Mouse (Mus musculus) kidney, postnatal 14 days (tissue): ENCODE data around the gene Znrf3.

ENCODE experiments used
- DNase-seq: peaks from one replicate; pipeline ENCODE4 v3.0.0; 2022; ENCODE audit warnings: mixed read lengths

The Znrf3 gene

DNA sequence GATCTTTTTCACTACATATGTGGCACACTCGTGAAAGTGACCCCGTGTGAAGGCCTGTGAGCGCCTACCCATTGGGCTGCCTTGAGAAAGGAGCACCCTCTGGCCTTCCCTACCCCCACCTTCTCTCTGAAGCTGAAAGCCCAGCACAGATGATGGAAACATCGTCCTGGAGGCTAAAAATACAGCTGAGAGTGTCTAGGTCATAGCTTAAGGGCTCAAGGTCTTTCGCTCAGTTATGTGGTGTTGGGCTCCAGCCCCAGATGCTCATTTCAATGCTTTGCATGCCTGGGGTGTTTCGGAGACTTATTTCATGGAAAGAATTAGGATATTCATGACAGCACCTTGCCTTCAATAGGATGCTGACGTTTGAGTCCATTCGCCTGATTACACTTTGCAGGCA, 178.9 kb downstream of the Znrf3 start:
- no peak for DNase-seq

DNA sequence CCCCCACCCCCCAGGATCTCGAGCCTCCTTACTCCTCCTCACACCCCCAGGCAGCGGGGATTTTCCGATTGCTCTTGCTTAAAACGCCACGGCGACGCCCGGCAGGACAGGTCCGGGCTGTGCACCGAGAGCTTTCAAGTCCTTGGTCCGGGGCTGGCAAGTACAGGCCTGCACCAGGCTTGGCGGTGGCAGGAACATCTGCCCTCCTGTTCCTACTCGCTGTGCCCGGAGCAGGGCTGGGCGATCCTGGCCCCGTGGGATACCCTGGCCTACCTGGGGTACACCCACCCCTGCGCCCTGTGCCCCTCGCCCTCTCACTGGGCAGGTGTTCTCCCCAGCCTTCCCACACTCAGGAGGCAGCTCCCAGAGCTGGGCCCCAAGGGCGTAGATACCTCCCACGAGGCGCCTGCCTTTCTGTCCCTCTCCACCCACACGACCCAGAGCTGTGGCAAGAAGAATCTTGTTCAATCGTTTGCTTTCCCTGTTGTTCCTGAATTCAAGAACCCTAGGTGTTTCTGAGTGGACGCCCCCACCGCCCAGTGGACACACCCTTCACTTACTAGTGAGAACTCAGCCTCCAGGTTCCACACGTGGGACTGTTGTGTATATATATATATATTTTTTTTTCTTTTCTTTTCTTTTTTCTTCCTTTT, 181.4 kb downstream of the Znrf3 start:
- no peak for DNase-seq

DNA sequence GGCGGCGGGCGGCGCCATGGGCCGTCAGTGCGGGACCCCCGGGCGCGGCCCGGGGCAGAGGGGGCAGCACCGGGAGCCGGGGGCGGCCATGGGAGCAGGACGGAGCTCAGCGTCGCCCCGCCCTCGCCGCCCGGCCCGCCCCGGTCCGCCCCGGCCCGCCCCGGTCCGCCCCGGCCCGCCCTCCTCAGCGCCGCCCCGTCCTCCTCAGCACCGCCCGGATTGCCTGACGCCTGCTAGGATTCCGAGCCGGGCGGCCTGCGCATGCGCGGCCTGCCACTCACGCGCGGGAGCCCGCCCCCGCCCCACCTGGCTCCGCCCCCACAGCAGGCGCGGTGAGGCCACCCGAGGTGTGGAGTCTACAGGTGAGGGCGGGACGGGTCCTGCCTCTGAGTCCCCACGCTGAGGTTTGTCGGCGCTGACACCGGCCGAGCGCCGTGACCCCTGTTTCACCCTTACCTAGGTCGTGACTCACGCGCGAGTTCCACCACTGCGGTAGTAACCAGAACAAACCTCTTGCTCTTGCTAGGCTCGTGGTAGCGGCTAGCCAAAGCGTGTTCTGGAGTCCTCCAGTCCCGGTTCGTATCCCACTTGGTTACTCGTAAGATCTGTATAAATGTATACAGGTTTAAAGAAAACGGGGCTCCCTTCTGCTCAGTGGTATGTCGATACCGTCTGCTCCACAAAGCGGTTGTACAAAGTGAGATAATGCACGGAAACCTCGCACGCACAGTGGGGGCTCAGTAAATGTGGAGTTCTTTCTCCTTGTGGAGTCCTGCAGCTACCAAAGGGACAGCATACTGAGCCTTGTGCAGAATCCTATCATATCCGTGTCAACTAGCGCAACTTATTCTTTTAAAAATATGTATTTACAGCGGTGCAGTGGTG, 182.9 kb downstream of the Znrf3 start, which contains the start of gene Kremen1:
Gene Kremen1, minus strand, starts transcription at position 51 of the 885 bp plus-strand sequence.
- DNase-seq, result peak; percentile 97

- DNase-seq, result peak; percentile 72
Measured at GRCm38 (mm10) chr11:5260942-5261459, 183.6 kb downstream of the Znrf3 start.

GRCm38 (mm10) chr11:5259944-5260598, 184.6 kb downstream of the Znrf3 start:
- DNase-seq, result no peak

- DNase-seq, result no peak
Measured at GRCm38 (mm10) chr11:5258036-5258435, 186.6 kb downstream of the Znrf3 start.

DNA sequence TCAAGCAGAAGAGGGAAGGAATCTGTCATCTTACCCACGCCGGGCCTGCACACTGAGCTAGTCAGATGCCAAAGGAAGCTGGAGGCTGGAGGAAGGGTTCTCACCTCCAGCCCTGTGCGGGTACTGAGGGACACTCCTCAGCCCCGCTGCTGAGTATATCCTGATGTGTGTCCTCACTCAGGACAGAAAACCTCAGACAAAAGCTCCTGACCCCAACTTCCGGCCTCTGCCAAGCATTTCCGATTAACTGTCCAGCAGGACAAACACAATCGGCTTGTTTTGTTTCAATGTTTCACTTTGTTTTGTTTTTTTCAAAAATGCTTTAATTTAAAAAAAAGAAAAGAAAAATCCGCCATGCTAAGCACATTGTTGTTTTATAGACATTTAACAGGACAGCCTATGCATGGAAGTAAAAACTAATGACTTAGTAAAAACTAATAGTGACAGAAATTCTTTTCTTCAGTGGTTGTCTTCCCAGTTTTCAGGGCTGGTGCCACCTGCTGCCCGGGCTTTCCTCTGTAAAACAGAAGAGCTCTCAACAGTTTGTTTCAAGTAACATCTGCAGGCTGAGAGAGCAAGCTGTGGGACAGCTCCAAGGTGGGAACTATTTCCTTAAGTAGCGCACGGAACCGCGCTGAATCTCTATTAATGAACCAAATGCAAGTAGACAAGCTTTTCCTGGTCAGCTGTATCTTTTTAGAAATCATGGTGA, 187.3 kb downstream of the Znrf3 start:
- peak; percentile 61 for DNase-seq

DNA sequence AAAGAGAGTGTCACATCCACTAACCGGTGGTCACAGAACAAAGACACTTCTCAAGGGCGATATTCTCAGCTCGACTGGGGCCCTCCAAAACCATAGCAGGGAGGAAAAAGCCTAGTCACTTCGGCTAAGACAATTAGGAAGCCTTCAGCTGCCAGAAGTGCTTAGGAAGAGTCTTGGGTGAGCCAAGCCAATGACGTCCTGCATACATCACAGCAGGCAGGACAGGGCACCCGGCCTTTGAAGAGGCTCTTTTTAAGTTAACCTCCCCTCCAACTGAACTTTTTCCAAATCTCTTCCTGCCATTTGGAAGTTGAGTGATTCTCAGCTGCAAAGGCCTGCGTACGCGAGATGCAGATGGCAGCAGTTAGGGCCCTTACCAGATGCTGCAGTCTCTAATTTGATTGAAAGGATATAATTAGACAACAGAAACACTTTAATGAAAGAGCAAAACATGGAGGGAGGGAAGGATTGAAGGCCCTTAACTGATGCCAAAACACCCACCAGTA, 189.1 kb downstream of the Znrf3 start:
- DNase-seq, result no peak

- no peak for DNase-seq
Measured at GRCm38 (mm10) chr11:5254016-5254415, 190.6 kb downstream of the Znrf3 start.

GRCm38 (mm10) chr11:5253528-5253927, 191.1 kb downstream of the Znrf3 start:
- DNase-seq, result no peak

GRCm38 (mm10) chr11:5252727-5253126, 191.9 kb downstream of the Znrf3 start:
- DNase-seq, result no peak

- DNase-seq, result no peak
Measured at GRCm38 (mm10) chr11:5251112-5251511, 193.5 kb downstream of the Znrf3 start.

DNA sequence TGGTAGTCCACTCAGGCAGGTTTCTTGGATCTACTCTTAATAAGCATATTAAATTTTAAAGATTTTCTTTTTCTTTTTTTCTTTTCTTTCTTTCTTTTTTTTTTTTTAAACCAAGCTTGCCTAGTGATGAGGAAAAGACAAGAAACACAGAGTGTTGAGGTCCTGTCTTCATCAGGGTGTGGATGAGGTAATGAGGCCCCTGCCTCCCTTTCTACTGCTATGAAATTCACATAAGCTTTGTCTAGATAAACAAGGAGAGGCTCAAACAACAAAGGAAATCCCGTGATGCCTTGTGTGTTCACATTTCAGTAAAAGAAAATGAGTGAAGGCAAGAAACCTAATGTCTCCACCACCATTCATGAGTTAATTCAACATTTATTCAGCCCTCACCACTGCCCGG, 196.4 kb downstream of the Znrf3 start:
- no peak for DNase-seq

DNA sequence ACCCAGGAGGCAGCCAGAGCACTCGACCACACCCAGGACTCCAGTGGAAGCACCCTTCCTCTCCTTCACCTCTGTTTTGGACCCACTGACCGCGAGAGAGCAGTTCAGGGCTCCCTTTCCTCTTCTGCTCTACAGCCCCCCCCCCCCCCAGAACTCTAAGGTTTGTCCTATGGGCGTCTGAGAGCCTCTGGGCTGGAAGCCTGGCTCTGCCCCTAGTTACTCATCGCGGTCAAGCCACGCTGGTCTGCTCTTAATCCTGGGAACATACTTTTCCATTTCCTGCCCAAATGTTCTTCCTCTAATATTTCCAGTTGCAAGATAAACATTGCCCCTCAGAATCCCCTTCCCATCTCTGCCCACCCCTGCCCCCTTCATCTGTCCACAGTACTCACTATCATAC, 199.2 kb downstream of the Znrf3 start:
- DNase-seq, result no peak

GRCm38 (mm10) chr11:5244749-5245130, 199.9 kb downstream of the Znrf3 start:
- no peak for DNase-seq

DNA sequence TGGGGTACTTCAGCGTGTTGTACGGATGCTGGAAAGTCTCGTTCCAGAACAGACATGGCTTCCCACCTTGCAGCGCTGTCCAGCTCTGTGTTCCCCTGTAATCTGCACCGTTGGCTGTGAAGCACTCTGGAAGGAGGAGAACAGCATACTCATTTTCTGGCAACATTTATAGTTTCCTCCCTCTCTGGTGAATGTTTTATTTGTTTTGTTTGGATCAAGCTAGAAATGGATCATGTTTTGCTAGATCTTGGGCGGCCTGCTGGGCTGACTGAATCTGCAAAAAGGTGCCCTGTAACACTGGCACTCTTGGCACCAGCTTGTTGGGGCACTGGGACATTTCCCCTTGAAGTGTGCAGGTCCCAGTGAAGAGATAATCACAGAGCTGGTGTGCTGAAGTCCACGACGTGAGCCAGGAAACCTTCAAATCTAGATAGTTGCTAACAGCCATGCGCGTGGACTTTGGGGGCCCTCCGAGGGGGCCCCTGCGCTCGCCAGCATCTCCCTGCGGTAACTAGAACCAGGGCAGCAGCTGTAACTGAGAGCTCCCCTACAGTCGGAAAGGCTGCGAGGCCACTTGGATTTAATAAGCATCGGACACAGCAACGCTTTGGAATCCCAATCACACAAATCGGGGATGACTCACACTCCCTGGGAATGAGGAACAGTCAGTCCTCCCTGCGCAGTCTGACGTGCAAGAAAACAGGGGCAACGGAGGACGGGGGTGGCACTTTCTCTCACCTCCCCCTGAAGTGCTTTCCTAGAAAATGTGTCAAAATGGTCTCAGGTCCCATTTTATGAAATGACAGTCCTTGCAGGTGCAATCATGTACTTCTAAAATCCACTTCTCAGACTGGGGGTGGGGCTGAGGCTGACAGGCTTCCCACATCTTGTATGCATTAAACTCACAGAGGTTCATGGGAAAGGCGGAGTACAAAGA, 200.6 kb downstream of the Znrf3 start:
- DNase-seq, result peak; percentile 65

- no peak for DNase-seq
Measured at GRCm38 (mm10) chr11:5243208-5243607, 201.4 kb downstream of the Znrf3 start.

GRCm38 (mm10) chr11:5242158-5242557, 202.5 kb downstream of the Znrf3 start:
- no peak for DNase-seq

DNA sequence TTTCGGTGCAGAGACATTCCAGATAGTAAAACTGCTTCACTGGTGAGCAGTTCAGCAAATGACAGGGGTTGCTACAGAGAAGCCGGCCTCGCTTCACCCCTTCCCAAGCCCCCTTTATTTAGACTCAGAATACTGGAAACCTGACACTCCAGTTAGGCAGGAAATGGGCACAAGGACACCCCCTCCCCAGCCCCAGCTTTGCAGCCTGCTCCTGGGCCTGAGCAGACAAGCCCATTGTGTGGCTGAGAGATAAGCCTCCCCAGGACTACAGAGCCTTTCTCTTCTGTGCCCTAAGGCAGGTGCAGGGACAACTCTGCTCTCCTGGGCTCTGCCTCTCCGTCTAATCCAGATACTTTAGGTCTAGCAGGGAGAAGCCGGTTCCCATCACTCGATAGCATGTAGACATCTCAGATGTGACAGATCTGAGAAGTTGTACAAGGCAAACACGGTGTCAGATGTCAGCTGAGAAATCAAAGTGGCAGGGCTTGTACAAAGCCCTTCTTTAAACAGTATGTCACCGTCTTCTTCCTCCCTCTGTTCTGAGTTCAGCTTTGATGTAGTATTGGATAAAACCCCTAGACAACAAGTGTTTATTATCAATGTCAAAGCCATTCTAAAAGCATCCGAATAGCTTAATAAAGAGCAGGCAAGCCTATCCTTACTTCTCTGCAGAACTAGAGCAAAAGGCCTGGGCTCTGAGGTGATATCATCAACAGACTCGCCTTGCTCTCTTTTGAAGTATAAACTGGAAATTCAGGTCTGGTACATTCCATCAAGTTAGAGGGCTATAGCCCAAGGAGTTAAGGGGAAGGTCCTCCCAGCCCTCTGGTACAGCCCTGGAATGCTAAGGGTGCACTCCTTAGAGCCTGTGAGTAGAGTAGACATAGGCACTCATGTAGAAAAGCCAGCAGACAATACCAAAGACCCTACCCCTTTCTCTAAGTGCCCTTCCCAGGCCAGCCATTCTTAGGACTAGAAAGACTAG, 204.6 kb downstream of the Znrf3 start:
- DNase-seq, result no peak
